ENCODE assay signal across 8 mouse cellular contexts in genomic region chr4:152476427-152477023, GRCm38 (mm10). TPM values are rescaled to one million over a fixed set of nuclear protein-coding genes. Genes with fewer than 3 reads are reported as not detected.
A peak's percentile ranks its signal among the peaks of the same experiment; 100 is the strongest.
DNase-seq lines count a peak whose midpoint lies in the region; ATAC-seq and TF ChIP-seq lines count a peak whose summit lies in the region.

Nphp4 (plus strand) TSS chr4:152476706.

- no peaks in the 10 kb centered on the region for H3K79me2 ChIP-seq in macrophage (ENCODE audit: inconsistent target)

- H3K4me1 ChIP-seq in kidney, adult 2 months (ENCODE audit: control insufficient read depth, insufficient read depth, low read length), result peaks cover 7% of the 10 kb centered on the region; the same call in 1 of the 2 replicates
- peaks cover 57% of the 10 kb centered on the region for H3K4me1 ChIP-seq in E14TG2a.4 (replicated peaks; ENCODE audit: low read depth, low read length)
- peaks cover 17% of the 10 kb centered on the region for H3K4me1 ChIP-seq in intestine, embryonic 15.5 days (replicated peaks)

- 5% methylated on average over 18 of the region's 18 CpGs for WGBS in kidney, adult 2 months
- WGBS in intestine, embryonic 15.5 days, result 4% methylated on average over 18 of the region's 18 CpGs
- 2% methylated on average over 18 of the region's 18 CpGs for WGBS in macrophage (ENCODE audit: missing documents)

- H3K9me3 ChIP-seq in E14TG2a.4 (ENCODE audit: low read length), result peaks cover 13% of the 10 kb centered on the region; the same call in 1 of the 2 replicates
- no peaks in the 10 kb centered on the region for H3K9me3 ChIP-seq in intestine, embryonic 15.5 days

- DNase-seq in kidney, adult 2 months, result no peak
- DNase-seq in kidney, postnatal 14 days, result no peak
- peak; percentile 50 to 56 for DNase-seq in cerebellum, postnatal 14 days
- no peak for DNase-seq in adrenal gland, adult 8-10 months
- DNase-seq in natural killer cell, adult 2 months (ENCODE audit: low spot score in 2 of 2), result no peak

- no peak within 1 kb of the TSS for H3K27ac ChIP-seq in kidney, adult 2 months (ENCODE audit: insufficient read depth, low read depth, low read length)
- H3K27ac ChIP-seq in intestine, embryonic 15.5 days, result no peak within 1 kb of the TSS
- no peak within 1 kb of the TSS for H3K27ac ChIP-seq in macrophage

- no peak for TF ChIP-seq CTCF in kidney, adult 2 months (conservative IDR thresholded peaks at IDR 0.05; ENCODE audit: insufficient read depth, insufficient read length, low read depth, low read length)
- no peak for TF ChIP-seq CTCF in E14TG2a.4 (conservative IDR thresholded peaks at IDR 0.05; ENCODE audit: low read length)

- H3K4me2 ChIP-seq in intestine, embryonic 15.5 days (replicated peaks), result peak within 1 kb of the TSS; percentile 88

- H3K27me3 ChIP-seq in kidney, adult 2 months (replicated peaks; ENCODE audit: control insufficient read depth, insufficient read depth, low read length), result no peaks in the 10 kb centered on the region
- H3K27me3 ChIP-seq in E14TG2a.4 (ENCODE audit: insufficient read depth, low read length), result peaks cover 26% of the 10 kb centered on the region
- H3K27me3 ChIP-seq in intestine, embryonic 15.5 days (replicated peaks), result peaks cover 18% of the 10 kb centered on the region

- no peak for TF ChIP-seq POLR2A in kidney, adult 2 months (IDR thresholded peaks at IDR 0.05; ENCODE audit: low read depth, low read length)

- peak within 1 kb of the TSS; percentile 94 for H3K4me3 ChIP-seq in kidney, adult 2 months (ENCODE audit: insufficient read depth, low read depth, low read length)
- H3K4me3 ChIP-seq in E14TG2a.4 (replicated peaks; ENCODE audit: low read length) (peak within 1 kb of the TSS; percentile 96), macrophage (ENCODE audit: inconsistent target) (peak within 1 kb of the TSS; percentile 48)
- peak within 1 kb of the TSS; percentile 69 for H3K4me3 ChIP-seq in intestine, embryonic 15.5 days (replicated peaks)

- no peak for ATAC-seq in intestine, embryonic 15.5 days

- no peaks in the 10 kb centered on the region for H3K36me3 ChIP-seq in kidney, adult 2 months (ENCODE audit: control insufficient read depth, insufficient read depth, low read length)
- H3K36me3 ChIP-seq in E14TG2a.4 (ENCODE audit: insufficient read depth, low read length) (no peaks in the 10 kb centered on the region), macrophage (ENCODE audit: inconsistent target) (no peaks in the 10 kb centered on the region)
- no peaks in the 10 kb centered on the region for H3K36me3 ChIP-seq in intestine, embryonic 15.5 days

- H3K9ac ChIP-seq in intestine, embryonic 15.5 days, result peak within 1 kb of the TSS; percentile 67

RNA-seq across cellular contexts. Expression of gene Nphp4, which starts in this region (rescaled TPM):
- polyA plus RNA-seq in kidney, adult 2 months (2012; rRNA removed), result 2.2 and 2.4 TPM in 2 replicates
- polyA plus RNA-seq in intestine, embryonic 15.5 days (2015; fragmentation: Nextera tagmentation; extraction: Ambion mirVana), result 1.7 TPM in 2 replicates
- total RNA-seq in macrophage (2018; cell fraction: chromatin; rRNA removed), result 1 to 10 TPM in 17 of 26 experiments, under 1 TPM in 7, not detected in 2; 0.36 to 4.8 (median 1.2) TPM
- under 1 TPM; 0.09 to 0.50 (median 0.22) TPM for total RNA-seq in macrophage (2018; cell fraction: cytosol; rRNA removed)
- 1 to 10 TPM in 11 of 26 experiments, under 1 TPM in 13, not detected in 2; 0.10 to 2.8 (median 0.61) TPM for total RNA-seq in macrophage (2018; cell fraction: nucleus; rRNA removed)
- polyA plus RNA-seq in macrophage (2018), result 0.18 to 0.72 TPM (median 0.33 TPM) in 3 replicates
- total RNA-seq in adrenal gland, adult 8-10 months (2022), result 1 to 10 TPM; 2.8 to 6.3 (median 4.6) TPM

Comparison
In these comparisons a context has a peak if more than half of its experiments do, and no peak if none do; other contexts are left out.
1. DNase-seq: peak in cerebellum, postnatal 14 days (2 of 2); none in kidney, adult 2 months (single experiment), kidney, postnatal 14 days (single experiment), adrenal gland, adult 8-10 months (single experiment) and natural killer cell, adult 2 months (0 of 2).
2. Peak in every context shown above with its lines, with median percentiles within 50 percentile points of each other: H3K4me3 ChIP-seq.